Mouse (Mus musculus) cortical plate, adult 2 months (tissue): ENCODE measurements around the gene Mpg. TPM values are rescaled to one million over a fixed set of nuclear protein-coding genes. Genes with fewer than 3 reads are reported as not detected.

Experiments
- H3K27ac ChIP-seq: fragments of 200-500 bp; 2 replicates; pipeline ENCODE4 v1.5.1; 2012; ENCODE audit warnings: low read length, control low read depth, inconsistent platforms; ENCODE audit not compliant: insufficient read depth
- H3K4me1 ChIP-seq: fragments of 200-500 bp; 2 replicates; pipeline ENCODE4 v1.6.1; 2011; ENCODE audit warnings: low read length; ENCODE audit not compliant: control insufficient read depth, insufficient read depth
- H3K4me3 ChIP-seq: fragments of 200-500 bp; 2 replicates; pipeline ENCODE4 v1.5.1; 2011; ENCODE audit warnings: mild to moderate bottlenecking, low read length, control low read depth; ENCODE audit not compliant: insufficient read depth
- CTCF ChIP-seq: fragments of 200-500 bp; IDR thresholded peaks from 2 replicates; pipeline ENCODE4 v1.5.1; 2011; ENCODE audit warnings: mild to moderate bottlenecking, control low read depth, low read length; ENCODE audit not compliant: insufficient read depth; ENCODE audit errors: extremely low read depth
- POLR2A ChIP-seq: fragments of 200-500 bp; IDR thresholded peaks from 2 replicates; pipeline ENCODE4 v1.6.1; 2011; ENCODE audit warnings: mild to moderate bottlenecking, low read length, control low read depth; ENCODE audit not compliant: insufficient read depth; ENCODE audit errors: extremely low read depth
- polyA plus RNA-seq: library from polyadenylated mRNA; depleted of rRNA; stranded (reverse); fragments of >200 nt; gene quantifications from 2 replicates; pipeline ENCODE4 v1.2.3, GENCODE M21; 2012

The Mpg gene
- polyA plus RNA-seq, 1 experiment = 14.2 TPM

- TF ChIP-seq CTCF (no peak), POLR2A (no peak)
- Histone ChIP-seq H3K4me3 (no peak overlapping the region), H3K4me1 (peaks cover 3% of the 10 kb centered on the region; the same call in 1 of the 2 replicates), H3K27ac (no peak overlapping the region)
These were observed 24.8 kb downstream of the Mpg start for GRCm38 (mm10) chr11:32250880-32251763.

GRCm38 (mm10) chr11:32253121-32253520, 26.8 kb downstream of the Mpg start:
- Histone ChIP-seq H3K27ac (no peak overlapping the region), H3K4me1 (peaks cover 3% of the 10 kb centered on the region; the same call in 1 of the 2 replicates), H3K4me3 (no peak overlapping the region)
- TF ChIP-seq POLR2A (no peak), CTCF (no peak)

DNA sequence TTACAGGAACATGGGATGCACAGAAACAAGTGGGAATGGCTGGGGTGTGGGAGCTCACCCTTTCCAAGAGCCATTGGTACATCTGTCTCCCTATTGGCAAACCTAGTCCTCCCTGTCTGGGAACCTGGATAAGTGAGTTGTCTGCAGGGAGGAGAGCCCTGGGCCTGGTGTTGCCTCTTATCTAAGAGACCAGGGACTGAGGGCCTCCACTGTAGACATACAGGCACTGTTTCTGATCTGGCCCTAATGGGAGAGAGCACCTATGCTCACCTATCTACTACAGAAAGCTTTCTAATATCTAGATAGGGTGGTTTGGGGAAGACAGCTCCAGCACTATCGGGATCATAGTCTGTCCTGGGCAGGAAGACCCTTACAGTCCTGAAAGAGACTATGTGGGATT, 29.8 kb downstream of the Mpg start:
- H3K4me3 ChIP-seq = no peak overlapping the region
- H3K4me1 ChIP-seq = peaks cover 3% of the 10 kb centered on the region; the same call in 1 of the 2 replicates
- TF ChIP-seq POLR2A (no peak), CTCF (no peak)
- H3K27ac ChIP-seq = no peak overlapping the region

DNA sequence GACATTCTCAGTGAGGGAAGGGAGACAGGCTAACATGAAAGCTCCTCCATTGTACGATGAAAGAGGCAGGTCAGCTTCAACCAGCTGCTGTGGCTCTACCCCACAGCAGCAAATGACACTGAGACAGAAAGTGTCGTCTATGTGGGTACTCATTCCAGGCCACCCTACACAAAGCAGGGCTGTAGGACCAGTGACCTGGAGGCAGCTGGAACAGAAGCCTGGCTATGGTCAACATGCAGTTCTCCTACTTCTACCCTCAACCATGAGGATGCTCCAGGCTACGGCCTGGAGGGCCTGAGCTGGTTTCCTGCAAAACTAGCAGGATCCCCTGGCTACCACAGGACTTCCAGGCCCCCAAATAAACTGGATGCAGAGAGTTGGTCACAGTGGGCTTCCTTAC, 30.3 kb downstream of the Mpg start:
- TF ChIP-seq POLR2A (no peak), CTCF (no peak)
- Histone ChIP-seq H3K27ac (no peak overlapping the region), H3K4me3 (no peak overlapping the region), H3K4me1 (peaks cover 2% of the 10 kb centered on the region; the same call in 1 of the 2 replicates)

- Histone ChIP-seq H3K4me3 (no peak overlapping the region), H3K27ac (no peak overlapping the region)
These were observed 36.5 kb downstream of the Mpg start for GRCm38 (mm10) chr11:32262674-32263415.

DNA sequence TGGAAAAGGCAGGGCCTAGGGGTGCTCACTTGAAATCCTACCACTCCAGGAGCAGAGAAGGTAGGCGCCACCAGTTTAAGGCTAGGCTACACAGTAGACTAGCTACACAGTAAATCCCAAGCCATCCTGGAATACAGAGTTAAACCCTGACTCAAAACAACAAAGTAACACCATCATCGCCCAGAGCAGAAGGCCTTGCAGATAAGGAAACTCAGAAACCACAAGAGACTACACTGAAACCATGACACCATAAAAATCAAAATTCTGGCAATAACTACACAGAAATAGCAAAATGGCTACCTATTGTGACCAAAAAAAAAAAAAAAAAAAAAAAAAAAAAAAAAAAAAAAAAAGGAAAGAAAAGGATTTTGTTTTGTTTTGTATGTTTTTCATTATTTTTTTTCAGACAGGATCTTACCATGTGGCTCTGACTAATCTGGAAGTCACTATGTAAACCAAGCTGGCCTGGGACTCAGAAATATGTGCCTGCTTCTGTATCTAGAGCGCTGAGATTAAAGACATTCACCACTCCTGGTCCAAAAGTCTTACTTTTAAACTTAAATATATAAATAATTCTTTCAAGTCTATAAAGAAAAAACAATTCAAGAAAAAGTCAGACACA, 38.9 kb downstream of the Mpg start:
- H3K4me1 ChIP-seq = no peaks in the 10 kb centered on the region; the same call in 1 of the 2 replicates
- H3K27ac ChIP-seq = no peak overlapping the region
- TF ChIP-seq CTCF (no peak), POLR2A (no peak)
- no peak overlapping the region for H3K4me3 ChIP-seq

More at GRCm38 (mm10) chr11:32262674-32263415, 36.5 kb downstream of the Mpg start:
- TF ChIP-seq POLR2A = no peak
- no peak for TF ChIP-seq CTCF
- H3K4me1 ChIP-seq = no peaks in the 10 kb centered on the region; the same call in 1 of the 2 replicates

DNA sequence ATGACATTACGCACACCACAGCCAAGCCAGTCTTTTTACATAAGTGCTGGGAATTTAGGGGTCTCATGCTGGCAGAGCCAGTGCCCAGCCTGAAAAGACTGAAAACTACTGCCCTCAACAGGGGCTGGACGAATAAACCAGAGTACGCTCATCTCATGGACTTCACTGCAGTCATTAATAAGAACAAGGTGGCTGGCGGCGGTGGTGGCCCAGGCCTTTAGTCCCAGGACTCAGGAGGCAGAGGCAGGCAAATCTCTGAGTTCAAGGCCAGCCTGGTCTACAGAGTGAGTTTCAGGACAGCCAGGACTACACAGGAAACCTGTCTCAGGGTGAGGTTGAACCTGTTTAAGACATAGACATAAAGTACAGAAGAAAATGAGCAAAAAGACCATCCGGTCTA, 39.9 kb downstream of the Mpg start:
- no peak for TF ChIP-seq CTCF
- no peak for TF ChIP-seq POLR2A
- Histone ChIP-seq H3K4me1 (no peaks in the 10 kb centered on the region; the same call in 1 of the 2 replicates), H3K27ac (no peak overlapping the region), H3K4me3 (no peak overlapping the region; the same call in 1 of the 2 replicates)

GRCm38 (mm10) chr11:32266776-32267175, 40.5 kb downstream of the Mpg start:
- no peak for TF ChIP-seq CTCF
- no peak for TF ChIP-seq POLR2A
- Histone ChIP-seq H3K27ac (peak overlapping the region; percentile 98), H3K4me1 (no peaks in the 10 kb centered on the region; the same call in 1 of the 2 replicates), H3K4me3 (peak overlapping the region; percentile 70)
